Mouse (Mus musculus): ENCODE measurements at regions not wholly inside any gene's neighbourhood (a gene's known extent, or its start where the extent isn't known, plus 50 kb on each side); places are given as distances from the start of the nearest gene placed in this dataset.
A peak's percentile ranks its signal among the peaks of the same experiment; 100 is the strongest.

DNA sequence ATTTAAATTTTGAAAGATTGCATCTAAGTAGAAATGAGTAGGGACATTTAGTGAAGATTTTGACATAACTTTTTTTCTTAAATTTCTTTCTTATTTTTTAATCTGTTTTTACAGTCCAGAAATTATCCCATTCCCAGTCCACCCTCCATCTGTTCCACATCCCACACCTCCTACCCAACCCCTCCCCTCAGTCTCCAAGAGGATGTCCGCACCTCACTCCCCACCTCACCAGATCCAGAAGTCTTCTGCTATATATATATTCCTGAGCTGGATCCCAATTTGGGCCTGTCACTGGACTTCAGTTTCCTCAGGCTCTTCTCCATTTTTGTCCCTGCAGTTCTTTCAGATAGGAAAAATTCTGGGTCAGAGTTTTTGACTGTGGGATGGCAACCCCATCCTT lies 3879.6 kb upstream of the Gm7489 start:
- no peak for DNase-seq (ENCODE audit: extremely low read depth, insufficient read length, low spot score)

DNA sequence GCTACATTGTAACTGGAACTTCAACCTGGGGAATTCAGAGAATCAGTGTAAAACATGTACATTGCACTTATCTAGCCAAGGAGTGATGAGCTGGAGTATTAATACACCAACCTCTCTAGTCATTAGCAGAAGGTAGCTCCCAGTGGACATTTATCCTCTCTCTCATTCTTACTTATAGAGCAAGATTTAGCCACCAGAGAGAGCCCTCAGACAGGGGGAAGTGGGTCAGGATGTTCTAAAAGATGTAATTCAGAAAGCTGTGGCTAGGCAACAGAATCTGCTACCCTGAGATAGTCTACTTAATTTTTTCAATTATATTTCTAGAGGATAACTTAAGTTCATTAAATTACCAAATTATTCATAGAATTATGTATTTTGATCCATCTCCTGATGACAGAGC lies 3838.1 kb upstream of the Gm7489 start:
- no peak for DNase-seq (ENCODE audit: extremely low read depth, insufficient read length, low spot score)

DNA sequence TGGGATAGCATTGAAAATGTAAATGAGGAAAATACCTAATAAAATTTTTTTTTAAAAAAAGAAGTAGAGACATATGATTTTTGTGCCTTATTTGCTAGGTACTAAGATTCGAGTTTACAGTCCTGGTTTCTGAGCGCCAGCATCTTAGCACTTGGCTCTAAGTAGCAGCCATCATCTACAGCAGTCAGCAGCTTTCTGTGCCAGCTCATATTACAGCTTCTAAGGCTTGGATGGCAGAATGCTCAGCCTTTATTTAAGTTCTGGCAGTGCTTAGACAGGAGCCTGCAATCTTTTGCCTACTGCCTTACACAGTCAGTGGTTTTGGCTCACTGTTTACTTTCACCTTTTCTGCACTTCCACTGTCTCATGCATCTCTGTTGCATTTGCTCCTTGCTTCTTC lies 3831.2 kb upstream of the Gm7489 start:
- no peak for DNase-seq (ENCODE audit: extremely low read depth, insufficient read length, low spot score)

DNA sequence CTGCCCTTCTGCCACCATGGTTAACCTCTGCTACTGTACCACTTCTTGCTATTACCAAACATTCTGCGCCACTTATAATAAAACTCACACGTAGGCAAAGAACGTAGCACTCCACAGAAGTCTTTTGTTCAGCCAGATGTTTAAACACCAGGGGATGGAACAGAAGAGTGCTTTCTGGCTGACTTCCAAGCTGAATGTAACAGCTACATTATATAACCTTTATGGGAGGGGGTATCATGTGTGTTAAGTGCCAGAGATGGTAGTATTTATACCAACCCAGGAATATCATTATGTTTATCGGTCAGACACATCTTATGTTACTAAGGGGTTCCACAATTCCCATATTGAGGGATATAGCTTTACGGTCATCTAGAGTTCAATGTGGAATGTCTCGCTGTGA lies 3830.8 kb upstream of the Gm7489 start:
- no peak for DNase-seq (ENCODE audit: extremely low read depth, insufficient read length, low spot score)

DNA sequence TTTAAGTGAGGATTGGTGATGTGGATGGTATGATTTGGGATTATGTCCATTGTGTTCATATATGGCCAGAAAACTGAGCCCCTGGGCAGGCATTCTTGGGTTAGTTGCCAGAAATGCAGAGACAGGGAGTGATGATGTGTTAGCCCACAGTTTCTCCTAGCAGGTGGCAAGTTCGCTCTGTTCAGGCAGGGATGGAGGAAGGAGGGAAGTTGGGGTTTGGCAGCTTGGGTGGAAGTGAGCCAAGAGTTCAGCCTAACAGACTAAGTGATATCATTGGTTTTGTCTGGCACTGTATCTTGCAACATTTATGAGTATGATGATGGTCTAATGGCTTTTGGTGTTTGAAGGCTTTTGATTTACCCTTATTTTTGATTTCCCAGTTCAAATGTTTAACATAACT lies 3806.5 kb upstream of the Gm7489 start:
- no peak for DNase-seq (ENCODE audit: extremely low read depth, insufficient read length, low spot score)

DNA sequence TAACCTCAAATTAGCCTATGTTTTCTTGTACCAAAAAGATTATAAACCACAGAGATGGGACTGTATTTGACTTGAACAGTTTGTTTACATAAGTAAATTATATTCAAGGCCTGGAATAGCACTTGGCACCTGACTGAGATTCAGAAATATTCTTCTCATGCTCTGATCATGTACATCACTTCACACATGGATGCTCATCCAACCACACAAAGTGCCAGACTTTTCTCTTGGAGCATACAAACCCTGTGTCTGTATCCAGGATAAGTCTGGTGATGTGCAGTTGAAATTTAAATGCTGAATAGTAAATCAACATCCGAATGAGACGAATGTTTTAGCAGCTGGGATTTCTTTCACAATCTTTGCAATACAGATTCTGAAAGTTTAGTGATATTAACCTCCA lies 3802.3 kb upstream of the Gm7489 start:
- DNase-seq (ENCODE audit: extremely low read depth, insufficient read length, low spot score) = no peak

DNA sequence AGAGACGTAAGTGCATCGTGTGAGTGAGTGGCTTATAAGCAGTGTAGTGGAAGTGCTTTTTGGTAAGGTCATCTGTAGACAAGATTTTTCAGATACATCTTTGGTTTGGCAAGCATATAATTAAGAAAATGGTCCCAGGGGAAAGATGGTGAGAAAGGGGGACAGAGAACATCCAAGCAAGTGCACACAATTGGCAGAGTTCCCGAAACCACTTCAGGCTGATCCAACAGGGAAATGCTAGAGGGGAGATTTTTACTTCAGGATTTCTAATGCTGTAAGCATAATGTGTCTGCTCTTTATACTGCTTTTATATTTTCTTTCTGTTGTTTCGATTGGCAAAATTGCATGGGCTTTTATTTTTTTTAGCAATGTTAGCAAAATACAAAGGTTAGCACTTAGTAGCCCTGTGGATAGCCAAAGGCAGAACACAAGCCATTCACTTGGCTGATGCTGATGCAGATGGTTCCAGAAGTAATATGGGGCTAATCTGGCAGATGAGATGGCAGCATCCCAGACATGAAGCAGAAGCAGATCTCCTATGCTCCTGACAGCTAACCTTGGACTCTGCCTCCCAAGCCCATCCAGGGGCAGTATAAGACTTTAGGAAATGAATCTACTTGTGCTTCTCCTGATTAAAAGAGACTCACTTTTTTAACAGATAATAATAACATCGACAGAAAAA lies 3782.0 kb upstream of the Gm7489 start:
- no peak for DNase-seq (ENCODE audit: extremely low read depth, insufficient read length, low spot score)

DNA sequence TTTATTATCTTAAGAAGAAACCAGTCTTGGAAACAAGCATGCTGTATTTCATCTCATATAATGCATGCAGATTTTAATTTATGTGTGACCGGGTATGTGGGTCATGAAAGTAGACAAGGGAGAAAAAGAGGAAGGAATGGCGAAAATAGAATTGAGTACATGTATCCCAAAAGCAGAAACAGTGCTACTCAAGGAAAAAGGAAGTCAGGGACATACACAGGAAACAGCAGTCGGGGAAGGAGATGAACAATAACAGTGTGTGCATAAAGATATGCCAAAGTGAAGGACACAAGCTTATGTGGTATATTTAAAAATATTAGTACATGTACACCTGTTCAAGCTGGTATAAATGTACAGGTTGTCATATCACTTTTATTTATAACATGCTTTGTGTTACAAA lies 3775.8 kb upstream of the Gm7489 start:
- no peak for DNase-seq (ENCODE audit: extremely low read depth, insufficient read length, low spot score)

DNA sequence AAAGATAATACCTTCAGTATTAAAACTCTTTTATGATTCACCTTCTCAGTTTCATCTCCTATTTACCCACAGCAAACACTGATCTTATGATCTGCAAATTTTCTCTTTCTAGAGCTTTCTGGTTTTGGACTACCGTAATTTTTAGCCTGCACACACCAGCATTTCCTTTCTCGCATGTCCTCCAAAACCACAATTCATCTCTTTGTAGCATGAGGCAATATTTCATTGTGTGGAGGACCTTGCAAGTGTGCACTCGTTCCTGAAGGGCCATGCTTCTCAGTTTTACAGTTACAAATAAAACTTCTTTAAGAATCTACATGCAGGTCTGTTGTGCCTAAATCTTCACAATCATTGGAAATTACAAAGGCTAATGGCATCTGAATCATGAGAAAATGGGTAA lies 3730.8 kb upstream of the Gm7489 start:
- no peak for DNase-seq (ENCODE audit: extremely low read depth, insufficient read length, low spot score)

DNA sequence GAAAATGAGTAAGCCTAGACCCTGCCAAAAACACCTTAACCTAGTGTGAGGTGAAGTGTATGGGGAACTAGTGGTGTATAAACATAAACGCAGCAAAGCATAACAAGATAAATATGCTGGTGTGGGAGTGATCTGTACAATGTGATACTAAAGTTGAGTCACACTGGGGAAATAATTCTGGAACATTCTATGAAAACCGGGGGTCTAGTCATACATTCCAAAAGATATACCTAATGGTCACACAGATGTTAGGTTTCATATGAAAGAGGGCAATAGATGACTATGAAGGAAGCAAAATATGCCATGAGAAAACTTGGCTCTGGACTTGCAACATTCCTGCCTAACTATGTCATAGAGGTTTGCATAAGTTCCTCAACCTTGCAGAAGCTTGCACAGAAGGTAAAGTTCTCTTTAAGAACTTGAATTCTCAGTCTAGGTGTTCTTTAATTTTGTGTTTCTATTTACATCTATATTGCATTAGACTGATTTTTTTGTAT lies 3712.4 kb upstream of the Gm7489 start:
- peak; percentile 22 for DNase-seq (ENCODE audit: extremely low read depth, insufficient read length, low spot score)

DNA sequence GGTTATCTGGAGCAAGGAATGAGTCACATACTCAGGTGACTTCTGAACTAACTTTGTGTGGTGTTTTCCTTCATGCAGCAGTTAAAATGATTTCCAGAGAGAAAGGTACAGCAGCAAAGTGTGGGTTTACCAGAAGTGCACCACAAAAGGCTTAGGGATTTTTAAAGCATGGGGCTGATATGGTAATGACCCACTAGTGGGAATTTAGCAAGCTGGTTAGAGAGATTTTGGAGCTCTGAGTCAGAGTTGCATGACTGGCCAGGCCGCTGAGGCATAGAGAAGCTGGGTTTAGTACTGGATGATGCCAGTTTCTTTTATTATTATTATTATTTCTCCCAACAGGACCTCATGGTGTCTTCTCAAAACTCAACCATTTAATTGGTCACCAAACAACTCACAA lies 3701.5 kb upstream of the Gm7489 start:
- no peak for DNase-seq (ENCODE audit: extremely low read depth, insufficient read length, low spot score)
